Mouse (Mus musculus) neutrophil, adult 83 days (primary cell): ENCODE data around the gene Cmc1. TPM values are rescaled to one million over a fixed set of nuclear protein-coding genes. Genes with fewer than 3 reads are reported as not detected.

Source experiments
- total RNA-seq, 2 experiments: library from RNA; stranded (reverse); gene quantifications; one replicate each; pipeline ENCODE4 v1.2.4; 2023

Cmc1 gene
- total RNA-seq: 10 to 100 TPM in 1 of 2 experiments, 1 to 10 TPM in 1; 7.0 to 11.4 TPM

GRCm38 (mm10) chr9:118149407-118150402 lies at the start of gene Cmc1:
Cmc1 (minus strand) TSS chr9:118150177.

DNA sequence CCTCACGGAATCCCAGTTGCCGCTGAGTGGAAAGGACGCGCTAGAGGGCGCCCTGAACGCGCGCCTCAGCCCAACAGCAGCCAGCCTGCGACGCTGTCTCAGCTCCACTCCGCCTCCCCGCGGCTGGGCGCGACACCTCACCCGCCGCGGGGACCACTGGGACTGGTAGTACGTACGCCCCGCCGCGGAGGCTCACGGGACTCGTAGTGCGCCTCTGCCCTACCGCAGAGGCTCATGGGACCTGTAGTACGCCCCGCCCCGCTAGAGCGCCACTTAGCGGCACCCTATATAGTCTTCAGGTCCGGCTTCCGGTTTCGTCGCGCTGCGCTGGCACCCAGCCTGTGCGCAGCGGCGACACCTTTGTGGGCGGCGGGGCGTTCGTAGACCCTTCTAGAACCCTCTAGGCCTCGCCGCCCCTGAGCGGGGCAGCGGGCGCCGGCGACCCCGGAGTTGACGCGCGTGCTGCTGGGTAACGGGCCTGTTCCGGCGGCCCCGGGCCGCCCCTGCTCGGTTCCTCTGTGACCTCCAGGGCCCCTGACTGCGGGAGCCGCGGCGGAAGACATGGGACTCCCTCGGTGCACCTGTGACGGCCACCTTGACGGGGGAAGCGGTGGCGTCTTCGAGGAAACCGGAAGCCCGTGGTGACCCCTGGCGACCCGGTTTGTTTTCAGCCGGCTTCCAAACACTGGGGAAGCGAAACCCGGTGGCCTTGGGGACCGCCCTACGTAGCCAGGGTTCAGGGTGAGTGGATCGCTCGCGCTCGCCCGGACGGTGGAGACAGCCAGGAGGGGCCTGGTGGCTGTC lies 109.6 kb downstream of the Cmc1 start, which contains the start of gene Azi2:
Gene Azi2 (plus strand): TSS at position 282 of the 804 bp plus-strand sequence.

Other genes with a start within 250 kb of the Cmc1 start
- 10 to 100 TPM; 63.1 to 65.1 TPM for gene Azi2, start 109.7 kb downstream of the Cmc1 start, total RNA-seq